Mouse (Mus musculus) embryo, embryonic 10.5 days (tissue): ENCODE measurements at regions not wholly inside any gene's neighbourhood (a gene's known extent, or its start where the extent isn't known, plus 50 kb on each side); places are given as distances from the start of the nearest gene placed in this dataset.

Experiments used
- DNase-seq: peaks from one replicate; pipeline ENCODE4 v3.0.0-alpha.2; 2015; ENCODE audit warnings: low spot score

- DNase-seq = no peak
These were observed 150.6 kb upstream of the Foxq1 start for GRCm38 (mm10) chr13:31405312-31405711.

- no peak for DNase-seq
These were observed 147.4 kb upstream of the Foxq1 start for GRCm38 (mm10) chr13:31408439-31409122.

- no peak for DNase-seq
These were observed 146.8 kb upstream of the Foxq1 start for GRCm38 (mm10) chr13:31409123-31409513.

GRCm38 (mm10) chr13:31421556-31421955, 134.4 kb upstream of the Foxq1 start:
- DNase-seq = no peak

GRCm38 (mm10) chr13:31423599-31423998, 132.3 kb upstream of the Foxq1 start:
- DNase-seq = no peak

GRCm38 (mm10) chr13:31425825-31426500, 130.0 kb upstream of the Foxq1 start:
- DNase-seq = no peak

- DNase-seq = no peak
These were observed 119.5 kb upstream of the Foxq1 start for GRCm38 (mm10) chr13:31436434-31436833.

GRCm38 (mm10) chr13:31439761-31440627, 115.9 kb upstream of the Foxq1 start:
- DNase-seq = no peak

GRCm38 (mm10) chr13:31458883-31459282, 97.1 kb upstream of the Foxq1 start:
- no peak for DNase-seq

GRCm38 (mm10) chr13:31465141-31465540, 90.8 kb upstream of the Foxq1 start:
- DNase-seq = no peak

- no peak for DNase-seq
These were observed 90.2 kb upstream of the Foxq1 start for GRCm38 (mm10) chr13:31465711-31466110.

GRCm38 (mm10) chr13:31468131-31468530, 87.8 kb upstream of the Foxq1 start:
- DNase-seq = no peak

GRCm38 (mm10) chr13:31468983-31469382, 87.0 kb upstream of the Foxq1 start:
- DNase-seq = no peak

GRCm38 (mm10) chr13:31472366-31472765, 83.6 kb upstream of the Foxq1 start:
- no peak for DNase-seq

GRCm38 (mm10) chr13:31472804-31473203, 83.1 kb upstream of the Foxq1 start:
- no peak for DNase-seq

GRCm38 (mm10) chr13:31473275-31473674, 82.7 kb upstream of the Foxq1 start:
- no peak for DNase-seq

GRCm38 (mm10) chr13:31475845-31476244, 80.1 kb upstream of the Foxq1 start:
- no peak for DNase-seq

- DNase-seq = no peak
These were observed 78.6 kb upstream of the Foxq1 start for GRCm38 (mm10) chr13:31477171-31477867.

- no peak for DNase-seq
These were observed 74.7 kb upstream of the Foxq1 start for GRCm38 (mm10) chr13:31481105-31481844.

- no peak for DNase-seq
These were observed 69.6 kb upstream of the Foxq1 start for GRCm38 (mm10) chr13:31486373-31486772.

GRCm38 (mm10) chr13:31488186-31488585, 67.7 kb upstream of the Foxq1 start:
- DNase-seq = no peak
